Mouse (Mus musculus) T-cell, adult 2 months (primary cell): ENCODE measurements around the gene Plcg2.
A peak's percentile ranks its signal among the peaks of the same experiment; 100 is the strongest.

Experiments
- DNase-seq: peaks from one replicate; pipeline ENCODE4 v3.0.0; 2022; ENCODE audit warnings: low spot score

Gene Plcg2

DNA sequence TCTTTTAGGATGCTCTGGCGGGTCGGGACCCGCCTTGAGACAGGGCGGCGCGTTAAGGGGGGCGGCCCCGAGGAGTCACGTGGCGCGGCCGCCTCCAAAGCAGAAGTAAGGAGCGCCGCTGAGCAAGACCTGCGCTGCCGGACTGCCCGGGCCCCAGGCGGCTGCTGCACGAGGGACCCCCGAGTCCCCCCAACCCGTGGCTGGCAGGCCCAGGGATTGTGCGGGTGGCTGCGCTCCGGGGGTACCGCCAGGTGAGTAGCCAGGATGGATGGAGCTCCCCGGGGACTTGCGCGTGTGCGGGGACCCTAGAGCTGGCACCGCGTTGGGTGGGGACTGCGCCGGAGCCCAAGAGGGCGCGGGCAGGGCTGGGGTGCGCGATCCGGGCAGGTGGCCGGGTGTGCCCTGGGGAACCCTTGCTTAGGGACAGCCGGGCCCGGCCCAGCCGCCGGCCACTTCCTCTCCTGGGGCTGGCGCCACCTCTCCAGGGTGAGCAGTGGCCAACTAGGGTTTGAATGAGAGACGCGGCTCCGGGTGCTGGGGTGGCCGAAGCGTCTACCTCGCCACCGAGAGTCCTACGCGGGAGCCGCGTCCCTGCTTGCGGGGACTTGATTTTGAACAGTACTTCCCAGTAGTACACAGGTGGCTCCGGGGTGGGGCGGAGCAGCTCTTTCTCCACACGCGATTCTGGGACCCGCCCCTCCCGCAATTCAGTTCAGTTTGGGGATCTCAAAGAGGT, at the start of gene Plcg2:
TSS of gene Plcg2 (plus strand) at position 113 of the 736 bp plus-strand sequence.
- DNase-seq: peak; percentile 26

- no peak for DNase-seq
Measured at GRCm38 (mm10) chr8:117451072-117451471, 47.0 kb upstream of the Plcg2 start.

GRCm38 (mm10) chr8:117453974-117454373, 44.1 kb upstream of the Plcg2 start:
- DNase-seq: no peak

DNA sequence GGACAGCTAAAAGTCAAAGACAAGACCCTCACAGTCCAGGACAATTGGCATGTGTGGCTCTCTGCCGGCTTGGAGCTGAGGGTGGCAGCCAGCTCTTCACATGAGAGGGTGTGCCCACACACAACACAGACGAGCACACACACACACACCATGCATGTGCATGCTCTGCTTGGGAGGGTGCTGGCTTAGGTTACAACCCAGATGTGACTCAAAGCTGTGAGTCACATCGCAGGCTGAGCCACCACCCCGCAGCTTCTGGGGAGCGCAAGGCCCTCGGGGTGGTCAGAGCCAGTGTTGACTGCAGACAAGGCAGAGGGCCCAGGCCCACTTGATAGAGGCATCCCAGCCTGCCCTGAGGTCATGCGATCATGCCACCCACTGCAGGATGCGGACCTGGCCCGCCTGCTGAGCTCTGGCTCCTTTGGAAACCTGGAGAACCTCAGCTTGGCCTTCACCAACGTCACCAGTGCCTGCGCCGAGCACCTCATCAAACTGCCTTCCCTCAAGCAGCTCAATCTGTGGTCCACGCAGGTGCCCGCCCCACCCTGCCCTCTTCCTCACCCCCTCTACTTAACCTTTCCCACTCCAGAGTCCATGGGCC, 43.5 kb upstream of the Plcg2 start:
- no peak for DNase-seq

- DNase-seq: no peak
Measured at GRCm38 (mm10) chr8:117455701-117456100, 42.4 kb upstream of the Plcg2 start.

GRCm38 (mm10) chr8:117458440-117458839, 39.7 kb upstream of the Plcg2 start:
- DNase-seq: no peak

GRCm38 (mm10) chr8:117462701-117463284, 35.3 kb upstream of the Plcg2 start:
- no peak for DNase-seq

- DNase-seq: no peak
Measured at GRCm38 (mm10) chr8:117464525-117464924, 33.6 kb upstream of the Plcg2 start.

GRCm38 (mm10) chr8:117465250-117465649, 32.8 kb upstream of the Plcg2 start:
- peak; percentile 58 for DNase-seq

DNA sequence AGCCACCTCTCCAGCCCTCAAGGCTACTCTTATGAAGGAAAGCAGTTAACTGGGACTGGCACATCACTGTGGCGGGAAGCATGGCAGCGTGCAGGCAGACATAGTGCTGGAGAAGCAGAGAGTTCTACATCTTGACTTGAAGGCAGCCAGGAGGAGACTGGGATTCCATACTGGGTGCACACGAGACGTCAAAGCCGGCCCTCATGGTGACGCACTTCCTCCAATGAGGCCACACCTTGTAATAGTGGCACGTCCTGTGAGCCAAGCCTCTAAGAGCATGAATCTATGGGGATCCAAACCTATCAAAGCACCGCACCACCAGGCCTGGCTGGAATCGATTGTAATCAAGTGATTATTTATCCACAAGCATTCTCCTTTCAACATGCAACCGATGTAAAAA, 30.6 kb upstream of the Plcg2 start:
- no peak for DNase-seq

GRCm38 (mm10) chr8:117469431-117470341, 28.4 kb upstream of the Plcg2 start:
- no peak for DNase-seq

DNA sequence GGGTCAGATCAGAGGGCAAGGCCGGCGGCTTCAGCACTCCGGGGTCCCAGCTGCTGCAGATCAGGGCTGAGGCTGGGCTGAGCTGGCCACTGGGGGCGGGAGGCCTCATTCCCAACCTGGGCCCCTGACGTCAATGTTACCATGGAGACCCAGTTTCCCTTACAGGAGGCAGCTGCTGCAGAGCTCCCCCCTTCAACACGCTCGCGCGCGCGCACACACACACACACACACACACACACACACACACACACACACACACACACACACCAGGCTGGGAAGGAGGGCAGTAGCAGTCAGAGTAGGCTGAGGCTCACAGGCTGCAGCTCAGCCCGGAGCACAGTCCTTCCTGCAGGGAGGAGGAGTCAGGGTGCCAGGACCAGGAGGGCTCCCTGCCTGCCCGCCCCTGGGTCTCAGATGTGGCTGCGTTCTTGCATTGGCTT, 27.7 kb upstream of the Plcg2 start:
- DNase-seq: peak; percentile 28

DNA sequence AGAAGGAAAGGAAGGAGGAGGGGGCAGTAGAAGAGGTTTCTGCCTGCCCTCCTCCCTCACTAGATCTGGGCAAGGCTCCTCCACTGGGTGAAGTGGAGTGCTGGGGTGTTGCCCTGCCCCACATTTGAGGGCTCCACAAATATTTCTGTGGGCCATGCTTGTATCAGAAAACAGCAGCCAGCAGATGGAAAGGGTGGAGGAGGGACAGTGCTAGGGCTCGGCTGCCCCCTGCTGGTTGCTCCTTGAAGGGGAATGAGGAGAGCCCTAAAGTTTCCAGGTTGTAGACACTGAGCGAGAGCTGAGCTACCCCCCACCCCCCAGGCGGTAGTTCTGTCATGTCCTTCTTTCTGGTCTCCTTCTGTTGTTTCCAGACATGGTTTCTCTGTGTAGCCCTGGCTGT, 26.9 kb upstream of the Plcg2 start:
- peak; percentile 61 for DNase-seq

GRCm38 (mm10) chr8:117471655-117472054, 26.4 kb upstream of the Plcg2 start:
- no peak for DNase-seq

DNA sequence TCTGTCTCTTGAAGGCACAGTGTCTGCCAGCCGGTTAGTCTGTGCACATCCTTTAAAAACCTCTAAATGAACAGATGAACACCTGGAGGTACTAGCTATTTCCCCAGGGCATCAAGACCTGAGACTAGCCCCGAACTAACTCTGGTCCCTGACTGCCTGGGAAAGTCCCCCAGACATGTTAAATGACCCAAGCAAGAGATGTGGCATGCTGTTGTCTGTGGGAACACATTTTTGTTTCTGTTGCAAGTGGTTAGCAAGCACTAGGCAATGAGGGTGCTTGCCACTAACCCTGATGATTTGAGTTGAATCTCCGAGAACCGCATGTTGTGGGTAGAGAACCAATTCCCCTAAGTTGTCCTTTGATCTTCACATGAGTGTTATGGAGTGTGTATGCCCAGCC, 25.8 kb upstream of the Plcg2 start:
- no peak for DNase-seq

- peak; percentile 87 for DNase-seq
Measured at GRCm38 (mm10) chr8:117474944-117475343, 23.1 kb upstream of the Plcg2 start.

- peak; percentile 30 for DNase-seq
Measured at GRCm38 (mm10) chr8:117475819-117476218, 22.3 kb upstream of the Plcg2 start.

- no peak for DNase-seq
Measured at GRCm38 (mm10) chr8:117478082-117478481, 20.0 kb upstream of the Plcg2 start.

GRCm38 (mm10) chr8:117479996-117480395, 18.1 kb upstream of the Plcg2 start:
- no peak for DNase-seq

DNA sequence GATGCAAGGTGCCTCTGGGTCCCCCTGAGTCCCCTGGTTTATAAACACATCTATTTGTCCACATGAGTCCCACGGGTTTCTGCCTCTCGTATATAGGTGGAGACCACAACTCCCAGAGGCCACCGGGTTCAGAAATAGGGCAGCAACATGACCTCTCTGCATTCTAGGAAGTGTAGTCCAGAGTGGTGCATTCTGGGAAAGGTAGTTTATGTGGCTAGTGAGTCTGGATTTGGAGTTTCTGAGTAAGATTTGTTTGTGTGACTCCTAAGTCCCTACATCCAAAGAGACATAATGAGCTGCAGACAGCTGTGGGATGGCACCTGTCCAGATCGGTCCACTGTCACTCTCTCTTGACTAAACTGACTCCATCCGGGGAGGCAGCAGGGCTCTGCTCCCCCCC, 17.6 kb upstream of the Plcg2 start:
- DNase-seq: no peak

DNA sequence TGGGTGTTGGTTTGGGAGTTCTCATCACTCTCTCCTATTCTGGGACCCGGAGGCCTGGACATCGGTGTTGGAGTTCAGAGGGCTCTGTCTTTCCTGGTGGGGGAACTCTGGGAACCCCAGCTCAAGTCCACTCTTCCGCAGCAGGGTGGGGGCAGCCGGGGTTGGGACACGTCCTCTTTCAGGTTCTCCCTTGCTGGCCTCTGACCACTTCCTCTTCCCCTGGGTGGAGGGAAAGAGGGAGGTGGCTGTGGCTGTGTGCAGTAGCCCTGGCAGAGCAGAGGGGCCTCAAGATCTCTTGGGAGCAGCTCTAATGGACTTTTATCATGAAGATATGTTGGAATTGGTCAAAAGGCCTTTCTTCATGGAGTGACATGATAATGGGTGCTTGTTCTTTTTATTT, 16.3 kb upstream of the Plcg2 start:
- DNase-seq: no peak

- no peak for DNase-seq
Measured at GRCm38 (mm10) chr8:117484731-117485130, 13.4 kb upstream of the Plcg2 start.
